Mouse (Mus musculus) cerebellum, postnatal 14 days (tissue): ENCODE measurements around the gene Rassf8.

Experiments used
- DNase-seq, 2 experiments: peaks; one replicate each; pipeline ENCODE4 v3.0.0; 2021; ENCODE audit warnings: mixed read lengths in 2 of 2

Rassf8 gene

GRCm38 (mm10) chr6:145750394-145750793 lies 3.8 kb downstream of the Rassf8 start:
- peak; percentile 56 for DNase-seq

- DNase-seq: no peak
Measured at GRCm38 (mm10) chr6:145753296-145753695, 6.7 kb downstream of the Rassf8 start.

- DNase-seq: peak; percentile 82 to 87
Measured at GRCm38 (mm10) chr6:145754416-145754815, 7.9 kb downstream of the Rassf8 start.

GRCm38 (mm10) chr6:145755942-145756639 lies 9.5 kb downstream of the Rassf8 start:
- DNase-seq: no peak

- DNase-seq: no peak
Measured at GRCm38 (mm10) chr6:145756640-145757005, 10.1 kb downstream of the Rassf8 start.

- no peak for DNase-seq
Measured at GRCm38 (mm10) chr6:145757346-145757745, 10.8 kb downstream of the Rassf8 start.

- DNase-seq: no peak
Measured at GRCm38 (mm10) chr6:145758685-145759084, 12.1 kb downstream of the Rassf8 start.

- no peak for DNase-seq
Measured at GRCm38 (mm10) chr6:145759432-145759831, 12.9 kb downstream of the Rassf8 start.

GRCm38 (mm10) chr6:145760246-145761016 lies 13.9 kb downstream of the Rassf8 start:
- DNase-seq: no peak

GRCm38 (mm10) chr6:145761151-145761935 lies 14.8 kb downstream of the Rassf8 start:
- DNase-seq: no peak

- DNase-seq: no peak
Measured at GRCm38 (mm10) chr6:145762016-145762415, 15.5 kb downstream of the Rassf8 start.

- DNase-seq: no peak
Measured at GRCm38 (mm10) chr6:145763051-145763450, 16.5 kb downstream of the Rassf8 start.

- DNase-seq: no peak
Measured at GRCm38 (mm10) chr6:145765011-145765410, 18.5 kb downstream of the Rassf8 start.

GRCm38 (mm10) chr6:145766971-145767370 lies 20.4 kb downstream of the Rassf8 start:
- DNase-seq: no peak

- DNase-seq: no peak
Measured at GRCm38 (mm10) chr6:145767637-145768036, 21.1 kb downstream of the Rassf8 start.

- peak; percentile 77 to 80 for DNase-seq
Measured at GRCm38 (mm10) chr6:145768671-145769292, 22.2 kb downstream of the Rassf8 start.

- DNase-seq: peak; percentile 54 to 65
Measured at GRCm38 (mm10) chr6:145769855-145770254, 23.3 kb downstream of the Rassf8 start.

- no peak for DNase-seq
Measured at GRCm38 (mm10) chr6:145770272-145771000, 23.9 kb downstream of the Rassf8 start.

- no peak for DNase-seq
Measured at GRCm38 (mm10) chr6:145774436-145774835, 27.9 kb downstream of the Rassf8 start.

- no peak for DNase-seq
Measured at GRCm38 (mm10) chr6:145776241-145776640, 29.7 kb downstream of the Rassf8 start.

- no peak for DNase-seq
Measured at GRCm38 (mm10) chr6:145779383-145779782, 32.8 kb downstream of the Rassf8 start.

- DNase-seq: no peak
Measured at GRCm38 (mm10) chr6:145780180-145780802, 33.7 kb downstream of the Rassf8 start.
